Mouse (Mus musculus): ENCODE measurements around the gene Aacs. TPM values are rescaled to one million over a fixed set of nuclear protein-coding genes. Genes with fewer than 3 reads are reported as not detected.
A peak's percentile ranks its signal among the peaks of the same experiment; 100 is the strongest.
"Not testable (repeated sequence)": the region's sequence is repeated elsewhere in the genome, so short reads cannot be mapped to it uniquely, and the experiment has no call there.

The Aacs gene
- 1 to 10 TPM; 5.1 to 6.6 TPM for total RNA-seq (2021)
- long read RNA-seq, experiment 1, transcript Aacs-201 (18 exons, 3,239 nt): major isoform, 11 of 14 reads
- long read RNA-seq, experiment 1, partial matches to known transcripts: 0 of 14 reads
- long read RNA-seq, experiment 1, other reads (novel, unspliced or antisense): 3 of 14 reads
- long read RNA-seq, experiment 2, transcript Aacs-201 (18 exons, 3,239 nt): major isoform, 15 of 19 reads
- long read RNA-seq, experiment 2, partial matches to known transcripts: 1 of 19 reads
- long read RNA-seq, experiment 2, other reads (novel, unspliced or antisense): 3 of 19 reads

DNA sequence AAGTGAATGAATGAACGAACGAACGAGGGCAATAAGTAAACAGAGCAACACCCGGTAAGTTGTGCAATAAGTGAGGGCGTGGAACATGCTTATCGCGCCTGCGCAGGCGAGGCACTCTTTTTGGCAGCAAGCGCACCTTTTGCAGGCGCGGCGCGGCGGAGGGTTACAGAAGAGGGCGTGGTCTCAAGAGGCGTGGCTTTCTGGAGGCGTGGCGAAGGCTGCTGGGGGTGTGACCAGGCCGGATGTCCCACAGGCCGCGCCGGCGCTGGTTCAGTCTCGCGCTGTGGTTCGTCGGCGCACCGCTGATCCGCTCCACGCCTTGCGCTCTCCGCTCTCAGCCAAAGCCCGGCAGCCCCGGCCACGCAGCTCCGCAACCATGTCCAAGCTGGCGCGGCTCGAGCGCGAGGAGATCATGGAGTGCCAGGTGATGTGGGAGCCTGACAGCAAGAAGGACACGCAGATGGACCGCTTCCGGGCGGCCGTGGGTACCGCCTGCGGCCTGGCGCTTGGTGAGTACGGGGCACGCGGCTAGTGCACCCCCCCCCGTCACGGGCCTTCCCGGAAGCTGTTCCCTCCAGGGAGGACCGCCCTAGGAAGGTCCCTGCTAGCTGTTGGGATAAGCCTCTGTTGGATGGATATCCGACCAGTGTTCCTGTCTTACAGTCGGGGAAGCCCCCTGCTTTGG lies at the start of gene Aacs:
Aacs (plus strand) TSS at position 214 of the 685 bp plus-strand sequence.
- DNase-seq: peak; percentile 97

DNA sequence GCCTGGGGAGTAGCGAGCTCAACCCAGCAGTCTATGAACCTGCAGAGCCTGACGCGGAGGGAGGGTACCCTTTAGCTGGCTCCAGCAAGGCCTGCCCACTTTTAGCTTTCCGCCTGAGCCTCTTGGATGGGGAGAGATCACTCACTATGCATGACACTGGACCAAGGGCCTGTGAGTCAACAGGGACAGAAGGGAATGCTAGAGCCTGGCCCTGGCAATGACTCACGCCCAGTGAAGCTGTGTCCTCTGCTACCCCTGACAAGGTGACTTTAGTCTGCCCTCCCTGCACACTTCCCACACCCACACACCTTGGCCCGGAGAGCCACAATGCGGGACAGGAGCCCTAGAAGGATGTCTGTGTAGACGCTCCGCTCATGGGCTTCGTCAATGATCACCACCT lies 49.3 kb upstream of the Aacs start:
- no peak for DNase-seq

- DNase-seq: not testable (repeated sequence)
Observed at GRCm38 (mm10) chr5:125432324-125432723, 43.3 kb upstream of the Aacs start.

DNA sequence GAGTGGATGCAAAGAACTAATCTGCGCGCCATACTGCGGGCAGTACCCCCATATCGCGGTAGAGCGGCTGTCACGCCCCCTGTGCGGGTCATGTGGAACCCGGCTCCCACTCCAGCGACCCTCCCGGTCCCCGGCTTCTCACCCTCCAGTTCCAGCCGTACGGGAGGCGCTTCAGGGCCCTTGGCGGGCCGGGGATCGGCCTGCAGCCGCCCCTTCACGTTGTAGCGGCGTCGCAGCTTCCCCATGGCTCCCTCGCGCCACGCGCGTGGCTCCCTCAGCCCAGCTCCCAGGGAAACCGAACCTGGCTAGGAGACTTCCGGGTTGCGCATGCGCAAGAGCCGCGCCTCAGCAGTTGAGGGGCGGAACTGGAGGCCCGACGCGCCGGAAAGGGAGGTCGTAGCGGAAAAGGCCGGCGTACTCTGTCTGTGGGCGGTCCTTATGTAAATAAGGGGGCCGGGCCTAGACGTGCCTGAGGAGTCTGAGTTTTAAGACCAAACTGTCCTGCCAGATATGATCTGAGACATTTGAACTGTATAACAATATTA lies 41.7 kb upstream of the Aacs start, which contains the start of gene Dhx37:
Dhx37 (minus strand) TSS at position 329 of the 545 bp plus-strand sequence.
- DNase-seq: peak; percentile 94

DNA sequence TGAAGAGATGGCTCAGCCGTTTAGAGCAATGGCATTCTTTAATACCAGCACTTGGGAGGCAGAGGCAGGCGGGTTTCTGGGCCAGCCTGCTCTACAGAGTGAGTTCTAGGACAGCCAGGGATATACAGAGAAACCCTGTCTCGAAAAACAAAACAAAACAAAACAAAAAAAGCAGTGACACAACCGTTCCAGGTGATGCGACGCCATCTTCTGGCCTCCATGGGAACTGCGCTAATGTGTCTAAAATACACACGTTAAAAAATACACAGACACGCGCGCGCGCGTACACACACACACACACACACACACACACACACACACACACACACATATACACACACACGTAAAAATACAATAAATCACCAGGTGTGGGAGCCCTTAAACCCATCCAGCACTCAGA lies 41.3 kb upstream of the Aacs start:
- DNase-seq: not testable (repeated sequence)

GRCm38 (mm10) chr5:125440583-125441233 lies 34.9 kb upstream of the Aacs start:
- no peak for DNase-seq

DNA sequence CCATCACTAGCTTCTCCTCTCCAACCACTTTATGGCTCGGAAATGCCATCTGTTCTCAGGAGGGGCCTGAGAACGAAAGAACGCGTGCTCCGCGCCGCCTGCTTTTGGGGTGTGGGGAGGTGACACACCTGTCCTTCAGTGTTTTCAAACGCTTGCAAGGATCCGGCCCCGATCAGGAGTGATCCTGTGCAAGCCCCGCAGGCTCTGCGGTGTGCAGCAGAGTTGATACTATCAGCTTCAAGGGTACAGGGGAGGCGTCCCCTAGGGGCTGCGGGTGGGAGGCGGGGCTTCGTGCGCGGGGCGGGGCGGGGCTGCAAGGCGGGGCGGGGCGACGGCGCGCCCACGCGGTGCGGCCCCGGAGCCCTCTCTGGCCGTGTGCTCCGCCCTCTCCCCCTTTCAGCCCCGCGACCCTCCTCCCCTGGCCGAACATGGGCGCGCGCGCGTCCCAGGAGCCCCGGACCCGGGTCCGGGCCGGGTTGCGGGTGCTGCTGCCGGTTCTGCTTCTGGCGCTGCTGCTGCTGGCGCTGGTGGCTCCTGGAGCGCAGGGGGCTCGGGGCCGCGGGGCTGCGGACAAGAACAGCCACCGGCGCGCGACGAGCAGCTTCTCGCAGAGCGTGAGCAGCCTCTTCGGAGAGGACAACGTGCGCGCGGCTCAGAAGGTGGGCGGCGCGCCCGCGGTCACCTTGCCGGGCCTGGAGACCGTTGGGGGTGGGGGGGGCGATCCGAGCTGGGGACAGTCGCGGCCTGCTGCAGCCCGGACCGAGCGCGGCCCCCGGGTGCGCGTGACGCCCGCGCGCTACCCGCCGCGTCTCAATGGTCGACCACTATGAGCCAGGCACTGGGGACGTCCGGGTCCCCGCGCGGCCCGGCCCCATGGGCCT lies 34.1 kb upstream of the Aacs start, which contains the start of gene Bri3bp:
Bri3bp (plus strand) TSS at position 335 of the 881 bp plus-strand sequence.
- DNase-seq: peak; percentile 53

DNA sequence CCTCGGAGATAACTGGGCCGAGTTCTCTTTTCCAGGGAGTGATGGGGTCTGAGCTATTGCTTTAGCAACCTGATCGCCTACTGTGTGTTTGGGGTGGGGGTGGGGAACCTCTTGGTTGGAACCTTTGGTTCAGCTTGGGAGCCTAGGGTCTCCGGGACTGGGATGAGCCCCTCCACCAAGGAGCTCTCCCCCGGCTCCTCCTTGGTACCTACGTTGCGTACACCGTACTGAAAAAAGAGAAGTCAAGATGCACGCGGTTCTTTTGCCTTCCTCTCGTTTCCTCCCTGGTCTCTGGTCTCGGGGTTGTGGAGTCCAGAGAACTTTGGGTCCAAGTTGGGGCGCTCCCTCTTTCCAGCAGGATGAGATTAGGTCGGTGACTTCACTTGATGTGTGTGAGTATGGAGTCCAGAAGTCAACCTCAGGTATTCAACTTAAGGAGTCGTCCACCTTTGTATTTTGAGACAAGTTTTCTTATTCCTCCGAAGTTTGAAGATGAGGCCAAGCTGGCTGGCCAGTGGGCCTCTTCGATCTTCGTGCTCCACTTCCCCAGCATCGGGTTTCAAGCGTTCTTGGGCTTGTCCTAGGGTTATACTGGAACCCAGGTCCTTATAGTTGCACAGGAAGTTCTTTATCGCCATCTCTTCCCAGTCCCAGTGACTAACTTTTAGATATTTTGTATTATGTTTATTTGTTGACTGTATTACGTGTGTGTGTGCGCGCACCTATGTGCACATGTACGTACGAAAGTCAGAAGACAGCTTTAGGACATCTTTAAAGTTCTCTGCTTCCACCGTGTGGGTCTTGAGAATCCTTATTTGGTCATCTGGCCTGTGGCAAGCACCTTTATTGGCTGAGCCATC lies 33.2 kb upstream of the Aacs start:
- DNase-seq: no peak

GRCm38 (mm10) chr5:125443335-125443734 lies 32.3 kb upstream of the Aacs start:
- DNase-seq: no peak

- no peak for DNase-seq
Observed at GRCm38 (mm10) chr5:125443915-125444314, 31.7 kb upstream of the Aacs start.

GRCm38 (mm10) chr5:125444554-125444953 lies 31.1 kb upstream of the Aacs start:
- DNase-seq: no peak

GRCm38 (mm10) chr5:125446344-125446743 lies 29.3 kb upstream of the Aacs start:
- DNase-seq: no peak

GRCm38 (mm10) chr5:125448026-125448425 lies 27.6 kb upstream of the Aacs start:
- no peak for DNase-seq

GRCm38 (mm10) chr5:125448631-125449030 lies 27.0 kb upstream of the Aacs start:
- DNase-seq: no peak

DNA sequence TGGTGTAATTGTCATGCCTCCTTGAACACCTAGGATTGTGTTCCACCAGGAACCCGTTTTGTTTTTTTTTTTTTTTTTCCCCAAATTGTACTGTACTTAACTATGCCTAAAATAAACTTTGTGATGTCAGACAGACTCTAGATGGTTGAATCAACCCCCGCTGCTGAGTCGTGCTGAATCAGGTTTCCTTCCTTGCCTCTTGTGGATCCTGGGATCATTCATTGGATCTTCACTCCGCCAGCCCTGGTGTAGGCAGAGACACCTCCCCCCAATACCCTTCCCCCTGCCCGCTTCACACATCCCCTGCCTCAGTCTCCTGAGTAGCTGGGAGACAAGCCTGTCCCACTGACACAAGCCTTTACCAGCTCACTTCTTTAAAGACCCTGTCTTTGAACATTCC lies 26.3 kb upstream of the Aacs start:
- DNase-seq: no peak

GRCm38 (mm10) chr5:125452573-125452972 lies 23.0 kb upstream of the Aacs start:
- no peak for DNase-seq

DNA sequence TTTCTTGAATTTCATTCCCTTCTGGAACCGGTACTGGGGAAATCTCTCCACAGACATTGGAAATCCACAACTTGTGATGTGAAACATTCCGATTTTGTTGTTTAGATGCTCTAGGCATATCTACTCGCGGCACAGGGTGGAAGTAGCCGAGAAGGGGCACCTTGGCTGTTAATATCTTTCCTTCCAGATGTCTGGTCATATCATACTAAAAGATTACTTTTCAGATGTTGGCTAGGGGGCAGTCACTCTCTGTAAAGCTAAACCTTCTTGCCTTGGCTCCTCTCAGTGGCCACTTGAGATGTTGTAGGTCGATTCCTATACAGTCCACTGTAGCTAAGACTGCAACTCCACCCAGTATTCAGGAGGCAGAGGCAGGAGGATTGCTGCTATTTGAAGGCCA lies 19.5 kb upstream of the Aacs start:
- no peak for DNase-seq

- DNase-seq: no peak
Observed at GRCm38 (mm10) chr5:125457538-125457937, 18.1 kb upstream of the Aacs start.

GRCm38 (mm10) chr5:125460574-125460973 lies 15.0 kb upstream of the Aacs start:
- DNase-seq: no peak

DNA sequence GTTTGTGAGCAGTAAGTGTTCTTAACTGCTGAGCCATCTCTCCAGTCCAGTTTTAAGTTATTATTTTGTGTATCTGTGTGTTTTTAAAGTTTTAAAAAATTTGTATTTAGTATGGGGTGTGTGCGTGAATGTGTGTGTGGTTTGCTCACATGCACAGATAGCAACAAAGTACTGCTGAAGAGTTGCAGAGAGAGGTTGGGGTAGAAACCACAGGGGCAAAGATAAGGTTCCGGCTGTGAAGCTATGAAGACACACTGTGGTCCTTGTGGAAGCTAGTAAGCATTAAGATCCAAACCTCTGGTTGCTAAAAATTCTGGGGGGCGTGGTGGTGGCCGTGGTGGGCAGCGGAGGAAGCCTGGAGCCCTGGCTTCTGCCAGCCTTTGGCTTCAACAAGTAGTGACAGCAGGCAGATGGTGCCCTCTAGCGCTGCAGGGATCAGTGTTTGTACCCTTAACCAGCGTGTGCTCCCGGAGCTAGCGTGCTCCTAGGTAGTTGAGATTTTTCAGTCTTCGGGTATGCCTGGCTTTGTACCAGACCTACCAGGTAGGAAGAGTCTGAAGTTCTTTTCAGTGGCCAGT lies 13.7 kb upstream of the Aacs start:
- peak; percentile 36 for DNase-seq
